Mouse (Mus musculus) left cerebral cortex, adult 18-20 months (tissue): ENCODE data around the gene Hrasls. TPM values are rescaled to one million over a fixed set of nuclear protein-coding genes. Genes with fewer than 3 reads are reported as not detected.

Source experiments
- total RNA-seq, 2 experiments: library from RNA; stranded (reverse); gene quantifications; 2 replicates each; pipeline ENCODE4 v1.2.3; 2021

Gene Hrasls
- total RNA-seq, 2 experiments from 2014 or later = 31.4 to 39.0 TPM

Other genes with a start within 250 kb of the Hrasls start
- 1 to 10 TPM; 8.4 to 8.5 TPM for gene Atp13a5, start 169.0 kb downstream of the Hrasls start, total RNA-seq